Mouse (Mus musculus) T-cell, adult 2 months (primary cell): ENCODE measurements around the gene Lat.
"Not testable (repeated sequence)": the region's sequence is repeated elsewhere in the genome, so short reads cannot be mapped to it uniquely, and the experiment has no call there.

Experiments
- DNase-seq: peaks from one replicate; pipeline ENCODE4 v3.0.0; 2022; ENCODE audit warnings: low spot score

The Lat gene

DNA sequence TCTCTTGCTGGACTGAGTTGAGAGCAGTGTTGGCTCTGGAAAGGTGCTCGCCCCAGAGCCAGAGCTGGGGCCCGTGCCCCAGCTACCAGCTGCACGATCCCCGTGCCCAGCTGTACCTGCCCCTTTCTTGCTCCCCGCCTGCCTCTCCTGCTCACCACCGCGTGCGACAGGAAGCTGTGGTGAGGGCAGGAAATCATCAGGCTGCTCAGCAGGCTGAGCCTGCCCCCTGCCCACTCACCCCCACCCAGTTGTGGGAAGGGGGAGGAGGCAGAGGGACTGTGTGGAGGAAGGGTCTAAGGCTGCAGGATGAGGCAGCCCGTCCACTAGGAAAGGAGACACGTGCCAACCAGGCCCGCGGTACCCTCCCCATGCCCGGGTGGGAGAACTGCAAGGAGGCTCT lies at the start of gene Lat:
TSS of gene Lat (minus strand) at position 178 of the 400 bp plus-strand sequence.
- peak; percentile 92 for DNase-seq

- no peak for DNase-seq
Observed at GRCm38 (mm10) chr7:126418496-126418895, 49.1 kb upstream of the Lat start.

GRCm38 (mm10) chr7:126417606-126418005 lies 48.2 kb upstream of the Lat start:
- no peak for DNase-seq

DNA sequence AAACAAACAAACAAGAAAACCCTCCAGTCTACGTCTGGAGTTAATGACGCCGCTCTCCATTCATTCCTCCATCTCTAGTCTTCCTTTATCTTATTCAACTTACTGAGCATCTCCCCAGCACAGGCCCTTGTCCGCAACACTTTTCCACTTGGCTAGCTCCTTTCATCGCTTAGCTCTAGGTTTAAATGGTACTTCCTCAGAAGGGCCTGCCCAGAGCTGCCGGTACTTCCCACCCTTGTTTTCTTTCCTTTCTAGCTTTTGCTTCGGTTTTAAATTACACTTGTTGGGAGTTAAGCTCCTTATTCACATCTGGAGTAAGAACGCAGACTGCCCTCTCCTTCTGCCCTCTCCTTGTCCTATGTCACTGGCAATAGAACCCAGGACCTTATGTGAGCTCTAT lies 47.7 kb upstream of the Lat start:
- DNase-seq = no peak

GRCm38 (mm10) chr7:126416615-126417014 lies 47.2 kb upstream of the Lat start:
- DNase-seq = peak; percentile 44

DNA sequence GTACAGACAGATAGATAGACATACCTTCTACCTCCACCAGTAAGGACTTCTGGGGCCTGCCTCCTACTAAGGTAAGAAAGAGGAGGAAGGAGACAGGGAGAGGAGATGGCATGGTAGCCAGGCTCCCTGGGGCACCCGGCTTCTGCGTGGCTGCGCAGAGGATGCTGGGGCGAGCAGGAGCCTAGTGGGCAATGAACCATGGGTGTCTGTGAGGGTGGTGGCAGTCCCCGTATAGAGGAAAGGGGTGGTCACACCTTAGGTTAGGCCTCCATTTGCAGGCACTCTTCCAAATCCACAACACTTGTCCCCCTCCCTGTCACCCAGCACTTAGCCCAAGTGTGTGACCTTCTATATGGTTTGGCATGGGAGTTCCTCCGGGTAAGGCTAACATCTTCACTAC lies 45.4 kb upstream of the Lat start, which contains the start of gene Cd19:
TSS of gene Cd19 (minus strand) at position 165 of the 400 bp plus-strand sequence.
- DNase-seq = no peak

DNA sequence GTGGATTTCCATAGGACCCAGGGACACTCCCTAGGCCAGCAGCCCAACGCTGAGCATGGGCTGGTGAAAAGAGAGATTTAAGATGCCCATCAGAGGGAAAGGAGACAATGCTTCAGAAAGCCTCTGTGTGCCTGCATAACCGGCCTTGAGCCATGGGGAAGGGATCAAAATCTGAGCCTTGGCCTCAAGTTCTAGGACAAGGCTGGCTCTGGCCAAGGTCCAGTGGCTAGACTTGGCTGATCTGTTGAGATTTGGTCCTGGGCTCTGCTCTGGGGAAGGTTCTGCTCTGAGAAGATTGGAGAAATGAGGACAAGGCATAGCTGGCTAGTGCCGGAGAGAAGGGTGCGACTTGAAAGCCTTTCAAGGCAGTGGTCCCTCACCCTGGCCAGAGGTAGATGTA lies 41.7 kb upstream of the Lat start:
- no peak for DNase-seq

GRCm38 (mm10) chr7:126408686-126409085 lies 39.3 kb upstream of the Lat start:
- DNase-seq = no peak

DNA sequence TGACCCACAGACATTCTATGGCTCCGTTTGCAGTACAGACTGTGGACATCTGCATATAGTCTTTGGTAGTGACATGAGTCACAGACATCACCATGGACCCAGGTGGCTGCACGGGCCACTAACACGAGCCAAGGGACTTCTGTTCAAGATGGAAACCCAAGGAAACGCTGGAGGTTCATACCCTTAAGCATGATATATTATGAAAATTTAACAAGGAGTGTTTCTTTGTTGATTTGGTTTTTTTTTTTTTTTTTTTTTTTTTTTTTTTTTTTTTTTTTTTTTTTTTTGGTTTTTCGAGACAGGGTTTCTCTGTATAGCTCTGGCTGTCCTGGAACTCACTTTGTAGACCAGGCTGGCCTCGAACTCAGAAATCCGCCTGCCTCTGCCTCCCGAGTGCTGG lies 33.1 kb upstream of the Lat start:
- DNase-seq = not testable (repeated sequence)

DNA sequence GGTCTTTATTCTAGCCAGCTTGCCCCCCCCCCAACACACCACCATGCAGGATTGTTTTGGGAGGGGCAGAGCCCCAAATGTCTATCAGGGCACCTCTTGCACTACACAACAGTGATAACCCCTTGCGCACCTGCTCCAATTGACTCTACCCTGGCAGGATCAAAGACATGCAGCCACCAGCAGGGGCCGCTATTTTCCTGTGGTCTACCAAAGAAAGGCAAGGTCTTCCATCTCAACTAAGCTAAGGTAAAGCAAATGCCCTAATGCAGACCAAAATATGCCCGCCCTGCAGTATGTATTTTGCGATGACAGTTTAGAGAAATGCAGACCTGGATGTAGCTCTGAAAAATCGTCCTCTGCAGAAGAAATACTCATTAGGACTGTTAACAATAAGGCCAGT lies 30.2 kb upstream of the Lat start:
- DNase-seq = peak; percentile 86

DNA sequence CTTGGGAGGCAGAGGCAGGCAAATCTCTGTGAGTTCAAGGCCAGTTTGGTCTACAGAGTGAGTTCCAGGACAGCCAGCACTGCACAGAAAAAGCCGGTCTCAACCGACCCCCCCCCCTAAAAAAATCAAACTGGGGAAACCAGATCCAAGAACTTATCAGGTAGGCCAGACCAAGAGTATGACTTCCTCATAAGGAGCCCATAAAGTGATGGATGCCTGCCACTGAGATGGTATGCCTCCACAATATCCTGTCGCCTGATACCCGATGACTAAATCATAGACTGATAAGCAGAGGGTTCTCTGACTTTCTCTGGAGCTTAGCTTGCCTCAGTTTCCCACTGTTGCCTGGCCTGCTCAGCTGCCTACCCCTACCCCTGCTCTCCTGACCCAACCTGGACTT lies 28.5 kb upstream of the Lat start:
- DNase-seq = no peak

DNA sequence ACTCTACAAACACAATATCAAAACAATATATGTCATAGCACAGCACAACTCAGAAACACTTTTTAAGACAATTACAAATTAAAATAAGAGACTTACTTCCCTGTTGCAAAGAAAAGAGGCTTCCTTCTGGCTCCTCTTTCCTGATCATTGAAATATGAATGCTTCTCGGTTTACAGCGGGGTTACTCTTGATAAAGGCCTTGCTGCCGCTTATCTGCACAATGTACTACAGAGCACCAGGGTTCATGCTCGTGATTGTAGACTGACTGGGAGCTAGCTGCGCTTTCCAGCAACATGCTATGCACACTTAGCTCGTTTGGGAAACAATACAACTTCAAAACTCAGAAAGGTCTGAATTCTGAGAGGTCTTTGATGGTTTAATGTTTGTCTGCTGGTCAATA lies 27.9 kb upstream of the Lat start:
- no peak for DNase-seq

- peak; percentile 95 for DNase-seq
Observed at GRCm38 (mm10) chr7:126396298-126397119, 27.1 kb upstream of the Lat start, which contains the start of gene Nfatc2ip. Gene Nfatc2ip, minus strand, starts transcription at chr7:126396737.

GRCm38 (mm10) chr7:126392086-126392884 lies 22.9 kb upstream of the Lat start:
- DNase-seq = not testable (repeated sequence)

DNA sequence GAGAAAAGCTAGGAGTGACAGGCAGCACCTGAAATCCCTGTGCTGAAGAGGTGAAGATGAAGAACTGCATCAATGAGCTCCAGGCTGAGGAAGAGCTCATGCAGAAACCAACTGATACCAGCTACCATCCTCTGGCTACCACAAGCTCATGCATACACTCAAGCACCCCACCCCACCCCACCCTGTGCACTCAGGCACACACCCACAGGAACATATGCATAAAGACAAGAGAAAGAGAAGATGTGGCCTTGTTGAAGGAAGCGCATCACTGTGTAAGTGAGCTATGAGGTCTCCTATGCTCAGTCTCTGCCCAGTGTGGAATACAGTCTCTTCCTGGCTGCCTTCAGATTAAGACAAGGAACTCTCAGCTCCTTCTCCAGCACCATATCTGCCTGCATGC lies 18.8 kb upstream of the Lat start:
- no peak for DNase-seq

- no peak for DNase-seq
Observed at GRCm38 (mm10) chr7:126383565-126383964, 14.2 kb upstream of the Lat start.

DNA sequence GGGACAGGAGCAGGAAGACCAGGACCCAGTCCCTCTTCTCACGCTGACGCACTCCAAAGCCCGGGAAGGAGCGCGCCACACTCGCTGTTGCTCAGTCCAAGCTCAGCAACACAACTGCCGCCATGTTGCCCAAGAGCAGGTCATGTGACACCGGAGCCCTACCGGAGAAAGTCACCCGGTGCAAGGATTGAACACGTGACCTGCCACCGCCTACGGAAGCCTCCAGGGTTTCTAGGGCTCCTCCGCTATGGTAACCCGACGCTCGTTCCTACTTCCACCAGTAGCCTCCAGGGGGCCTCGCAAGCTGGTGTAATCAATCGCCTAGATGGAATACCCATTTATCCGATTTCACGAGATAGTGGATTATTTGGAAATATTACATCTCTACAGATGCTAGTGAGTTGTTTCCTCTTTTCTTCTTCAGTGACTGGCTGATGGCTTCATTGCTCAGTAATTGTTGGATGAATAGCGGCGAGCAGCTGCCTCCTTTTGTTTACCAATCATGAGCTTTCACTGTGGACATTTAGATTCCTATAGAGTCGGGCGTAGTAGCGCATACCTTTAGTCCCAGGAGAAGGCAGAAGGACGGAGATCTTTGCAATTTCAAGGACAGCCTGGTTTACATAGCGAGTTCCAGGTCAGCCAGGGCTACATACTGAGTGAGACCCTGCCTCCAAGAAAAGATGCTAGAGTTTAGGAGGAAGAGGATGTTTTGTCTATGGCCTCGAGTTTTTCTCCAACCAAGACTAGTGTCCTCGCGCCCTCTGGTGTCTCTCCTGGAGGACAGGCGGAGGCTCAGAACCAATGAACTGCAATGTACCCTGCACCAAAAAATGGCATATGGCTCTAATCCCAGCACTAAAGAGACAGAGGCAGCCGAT lies 8.1 kb upstream of the Lat start, which contains the start of gene Spns1:
TSS of gene Spns1 (minus strand) at position 173 of the 881 bp plus-strand sequence.
- peak; percentile 94 for DNase-seq

- DNase-seq = no peak
Observed at GRCm38 (mm10) chr7:126376903-126377277, 7.5 kb upstream of the Lat start.

DNA sequence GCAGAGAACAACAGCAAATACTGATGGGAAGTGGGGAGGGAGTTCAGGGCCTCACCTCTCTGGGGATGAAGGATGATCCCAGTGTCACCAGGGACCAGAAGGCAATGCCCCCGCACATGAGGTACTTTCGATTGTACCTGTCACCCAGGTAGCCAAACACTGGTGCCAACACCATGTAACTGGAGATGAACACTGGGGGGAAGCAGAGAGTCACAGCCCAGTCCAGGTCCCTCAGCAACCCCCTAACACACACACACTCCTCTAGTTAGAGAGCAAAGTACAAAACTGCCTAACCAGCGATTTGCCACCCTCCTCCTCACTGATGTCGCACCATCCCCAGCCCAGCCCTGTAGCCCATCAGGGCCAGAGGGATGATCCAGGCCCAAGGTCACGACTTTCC lies 5.6 kb upstream of the Lat start:
- no peak for DNase-seq

DNA sequence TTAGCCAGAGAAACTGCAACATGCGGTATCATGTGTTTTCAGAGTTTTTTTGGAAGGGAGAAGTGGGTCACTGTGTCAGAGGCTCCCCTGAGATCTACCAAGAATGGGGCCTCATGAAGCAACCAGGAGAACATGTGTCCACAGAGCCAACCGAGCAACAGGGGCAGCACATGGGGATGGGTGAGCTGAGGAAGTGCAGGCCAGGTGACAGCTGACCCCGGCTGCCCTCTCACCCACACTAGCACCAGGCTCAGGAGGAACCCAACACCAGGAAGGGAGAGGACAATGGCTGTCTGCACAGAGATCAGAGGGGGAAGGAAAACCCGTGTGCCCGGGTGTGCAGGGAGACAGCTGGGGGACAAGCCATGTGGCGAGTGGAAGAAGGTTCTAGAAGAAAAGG lies 5.2 kb upstream of the Lat start:
- DNase-seq = no peak

DNA sequence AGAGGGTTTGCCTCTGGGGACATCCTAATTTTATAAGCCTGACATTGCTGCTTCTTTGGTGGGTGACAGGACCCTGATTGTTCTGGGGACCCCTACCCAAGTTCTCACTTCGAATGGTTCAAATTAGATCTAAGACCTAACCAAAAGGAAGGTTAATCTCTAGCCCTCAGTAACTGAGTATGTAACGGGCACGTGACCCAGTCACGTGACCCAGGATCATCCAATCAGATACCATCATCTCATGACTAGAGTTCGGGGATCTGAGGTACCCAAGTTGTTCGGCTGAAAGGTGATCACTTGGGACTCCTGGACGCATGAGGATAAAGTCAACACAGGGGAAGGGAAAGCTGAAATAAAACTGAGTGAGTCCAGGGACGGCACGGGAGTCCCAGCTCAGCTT lies 3.6 kb upstream of the Lat start:
- DNase-seq = no peak

DNA sequence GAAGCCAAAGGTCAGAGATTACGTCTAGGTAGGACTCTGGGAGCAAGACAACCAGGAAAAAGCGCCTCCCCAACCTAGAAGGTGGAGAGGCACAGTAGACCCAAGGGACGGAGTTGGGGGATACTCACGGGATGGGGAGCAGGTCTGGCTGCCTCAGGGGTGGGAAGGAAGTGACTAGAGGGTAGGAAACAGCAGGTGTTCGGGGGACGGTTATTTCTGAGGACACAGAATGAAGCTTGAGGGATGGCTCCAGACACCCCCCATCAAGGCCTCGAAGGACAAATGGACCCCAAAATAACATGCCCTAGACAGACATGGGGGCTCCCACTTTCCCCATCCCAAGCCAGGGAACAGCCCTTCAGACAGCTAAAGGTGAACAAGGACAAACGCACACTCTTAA lies 1.0 kb downstream of the Lat start:
- no peak for DNase-seq
